Mouse (Mus musculus): ENCODE measurements around the gene Nsmce3. TPM values are rescaled to one million over a fixed set of nuclear protein-coding genes. Genes with fewer than 3 reads are reported as not detected.

Gene Nsmce3
- total RNA-seq, 2 experiments from 2014 or later = 3.5 to 3.6 TPM

GRCm38 (mm10) chr7:64869549-64870065 is 3.2 kb downstream of the Nsmce3 start:
- DNase-seq = no peak
- intact Hi-C loops (cut with DNase I) = loop anchor here (5.0 kb wide), 1 partner anchor 477 kb away; the partner anchor contains the start of genes Mcee and Mphosph10

GRCm38 (mm10) chr7:64863538-64863937 is 9.3 kb downstream of the Nsmce3 start:
- intact Hi-C loops (cut with DNase I) = no loop called here
- DNase-seq = no peak

GRCm38 (mm10) chr7:64862978-64863377 is 9.8 kb downstream of the Nsmce3 start:
- DNase-seq = no peak
- intact Hi-C loops (cut with DNase I) = no loop called here

- DNase-seq = no peak
- intact Hi-C loops (cut with DNase I) = no loop called here
These were observed 16.2 kb downstream of the Nsmce3 start for GRCm38 (mm10) chr7:64856526-64857082.

GRCm38 (mm10) chr7:64855976-64856375 is 16.8 kb downstream of the Nsmce3 start:
- intact Hi-C loops (cut with DNase I) = no loop called here
- DNase-seq = no peak

- no peak for DNase-seq
- intact Hi-C loops (cut with DNase I) = no loop called here
These were observed 17.3 kb downstream of the Nsmce3 start for GRCm38 (mm10) chr7:64855389-64855927.

GRCm38 (mm10) chr7:64850791-64851190 is 22.0 kb downstream of the Nsmce3 start:
- DNase-seq = peak in 1 of 2 experiments; percentile 12

GRCm38 (mm10) chr7:64847366-64847899 is 25.4 kb downstream of the Nsmce3 start:
- no peak for DNase-seq
- intact Hi-C loops (cut with DNase I) = no loop called here

More at GRCm38 (mm10) chr7:64850791-64851190, 22.0 kb downstream of the Nsmce3 start:
- intact Hi-C loops (cut with DNase I) = no loop called here

GRCm38 (mm10) chr7:64846061-64846460 is 26.7 kb downstream of the Nsmce3 start:
- DNase-seq = no peak
- intact Hi-C loops (cut with DNase I) = no loop called here

- no peak for DNase-seq
- intact Hi-C loops (cut with DNase I) = no loop called here
These were observed 31.7 kb downstream of the Nsmce3 start for GRCm38 (mm10) chr7:64840946-64841659.

- intact Hi-C loops (cut with DNase I) = no loop called here
These were observed 32.3 kb downstream of the Nsmce3 start for GRCm38 (mm10) chr7:64840576-64840895.

GRCm38 (mm10) chr7:64839801-64840575 is 32.8 kb downstream of the Nsmce3 start:
- peak; percentile 9 to 26 for DNase-seq
- intact Hi-C loops (cut with DNase I) = no loop called here

More at GRCm38 (mm10) chr7:64840576-64840895, 32.3 kb downstream of the Nsmce3 start:
- DNase-seq = no peak

GRCm38 (mm10) chr7:64839281-64839680 is 33.5 kb downstream of the Nsmce3 start:
- intact Hi-C loops (cut with DNase I) = no loop called here

GRCm38 (mm10) chr7:64830214-64830995 is 42.4 kb downstream of the Nsmce3 start:
- intact Hi-C loops (cut with DNase I) = no loop called here

More at GRCm38 (mm10) chr7:64839281-64839680, 33.5 kb downstream of the Nsmce3 start:
- DNase-seq = no peak

GRCm38 (mm10) chr7:64821081-64821480 is 51.7 kb downstream of the Nsmce3 start:
- intact Hi-C loops (cut with DNase I) = no loop called here

More at GRCm38 (mm10) chr7:64830214-64830995, 42.4 kb downstream of the Nsmce3 start:
- DNase-seq = no peak

GRCm38 (mm10) chr7:64819683-64820082 is 53.1 kb downstream of the Nsmce3 start:
- intact Hi-C loops (cut with DNase I) = no loop called here
- DNase-seq = no peak

More at GRCm38 (mm10) chr7:64821081-64821480, 51.7 kb downstream of the Nsmce3 start:
- no peak for DNase-seq

Measured in heart, postnatal 36 days (tissue).